Mouse (Mus musculus): Measurements from ENCODE around the gene Armc7. TPM values are rescaled to one million over a fixed set of nuclear protein-coding genes. Genes with fewer than 3 reads are reported as not detected.
A peak's percentile ranks its signal among the peaks of the same experiment; 100 is the strongest.

Armc7 gene
- polyA plus RNA-seq, 1 experiment: 11.6 TPM

DNA sequence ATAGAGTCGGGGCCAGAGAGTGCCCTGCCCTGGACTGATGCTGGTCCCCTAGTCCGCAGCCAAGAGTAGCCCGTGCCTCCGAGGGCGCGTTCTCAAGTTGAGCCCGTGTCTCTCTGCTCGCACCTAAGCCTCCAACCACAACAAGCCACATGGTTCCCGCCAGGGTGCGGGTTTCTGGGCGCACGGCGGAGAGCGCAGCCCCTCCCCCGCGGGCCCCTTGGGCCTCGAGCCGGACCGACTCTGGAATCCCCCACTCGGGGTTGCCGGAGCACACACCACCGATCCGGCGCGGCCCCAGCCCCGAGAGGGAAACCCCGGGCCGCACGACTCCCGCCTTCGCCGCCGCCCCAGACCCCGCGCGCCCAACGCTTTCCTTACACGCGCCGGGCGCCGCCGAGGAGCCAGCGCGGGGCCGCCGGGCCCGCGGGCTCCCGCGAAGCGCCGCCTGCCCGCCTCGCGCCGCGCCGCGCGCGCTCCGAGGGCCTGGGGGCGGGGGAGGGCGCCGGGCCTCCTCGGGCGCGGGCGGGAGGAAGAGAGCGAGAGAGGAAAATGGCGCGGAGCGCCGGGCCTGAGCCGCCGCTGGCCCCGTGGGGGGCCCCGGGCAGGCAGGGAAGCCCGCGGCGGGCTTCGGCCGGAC lies 60.1 kb downstream of the Armc7 start:
- peaks cover 3% of the 10 kb centered on the region for H3K4me1 ChIP-seq (ENCODE audit: control insufficient read depth, insufficient read depth, low read length)
- H3K4me3 ChIP-seq (replicated peaks; ENCODE audit: extremely low read depth, low read depth, low read length): peak overlapping the region; percentile 63
- WGBS: under 1% methylated on average over 79 of the region's 84 CpGs

DNA sequence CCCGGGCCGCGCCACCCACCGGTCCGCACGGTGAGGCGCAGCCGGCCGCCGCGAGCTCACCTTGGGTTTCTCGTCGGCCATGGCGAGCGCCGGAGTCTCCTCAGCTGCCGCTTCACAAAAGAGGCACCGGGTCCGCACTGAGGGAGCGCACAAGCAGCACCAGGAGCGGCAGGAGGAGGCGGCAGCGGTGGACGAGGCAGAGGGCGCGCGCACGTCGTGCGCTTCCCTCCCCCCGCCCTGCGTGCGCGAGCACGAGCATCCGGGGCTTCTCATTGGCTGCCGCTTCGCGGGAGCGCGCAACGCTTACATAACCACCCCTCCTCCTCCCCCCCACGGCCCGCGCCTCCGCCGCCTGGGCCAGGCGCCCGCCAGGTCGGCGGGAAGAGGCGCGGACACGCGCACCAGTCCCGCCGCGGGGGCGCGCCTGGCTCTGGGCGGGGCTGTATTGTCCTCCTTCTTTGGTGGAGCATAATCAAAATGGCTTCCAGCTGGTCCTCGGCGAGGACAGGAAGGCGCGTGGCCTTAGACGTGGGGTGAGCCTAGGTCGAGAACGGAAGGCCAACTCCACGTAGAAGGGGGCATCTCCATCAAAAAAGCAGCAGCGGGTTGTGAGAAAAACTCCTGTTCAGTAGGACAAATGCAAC lies 60.7 kb downstream of the Armc7 start, which contains the start of gene Sumo2:
Sumo2 (minus strand) TSS at position 239 of the 644 bp plus-strand sequence.
- TF ChIP-seq CTCF (IDR thresholded peaks at IDR 0.05; ENCODE audit: insufficient read depth, low read length): no peak
- peak; percentile 76; the same call in 1 of the 2 replicates for TF ChIP-seq POLR2A (IDR thresholded peaks at IDR 0.05; ENCODE audit: borderline replicate concordance, extremely low read depth, low read depth, low read length)
- peak; percentile 99 for DNase-seq
- peak within 1 kb of the TSS; percentile 63 for H3K4me3 ChIP-seq (replicated peaks; ENCODE audit: extremely low read depth, low read depth, low read length)
- under 1% methylated on average over 59 of the region's 70 CpGs for WGBS
- H3K4me1 ChIP-seq (ENCODE audit: control insufficient read depth, insufficient read depth, low read length): peaks cover 3% of the 10 kb centered on the region

More for the DNA sequence above, 60.1 kb downstream of the Armc7 start:
- peak; percentile 54 for DNase-seq
- no peak for TF ChIP-seq POLR2A (IDR thresholded peaks at IDR 0.05; ENCODE audit: borderline replicate concordance, extremely low read depth, low read depth, low read length)
- TF ChIP-seq CTCF (IDR thresholded peaks at IDR 0.05; ENCODE audit: insufficient read depth, low read length): no peak

DNA sequence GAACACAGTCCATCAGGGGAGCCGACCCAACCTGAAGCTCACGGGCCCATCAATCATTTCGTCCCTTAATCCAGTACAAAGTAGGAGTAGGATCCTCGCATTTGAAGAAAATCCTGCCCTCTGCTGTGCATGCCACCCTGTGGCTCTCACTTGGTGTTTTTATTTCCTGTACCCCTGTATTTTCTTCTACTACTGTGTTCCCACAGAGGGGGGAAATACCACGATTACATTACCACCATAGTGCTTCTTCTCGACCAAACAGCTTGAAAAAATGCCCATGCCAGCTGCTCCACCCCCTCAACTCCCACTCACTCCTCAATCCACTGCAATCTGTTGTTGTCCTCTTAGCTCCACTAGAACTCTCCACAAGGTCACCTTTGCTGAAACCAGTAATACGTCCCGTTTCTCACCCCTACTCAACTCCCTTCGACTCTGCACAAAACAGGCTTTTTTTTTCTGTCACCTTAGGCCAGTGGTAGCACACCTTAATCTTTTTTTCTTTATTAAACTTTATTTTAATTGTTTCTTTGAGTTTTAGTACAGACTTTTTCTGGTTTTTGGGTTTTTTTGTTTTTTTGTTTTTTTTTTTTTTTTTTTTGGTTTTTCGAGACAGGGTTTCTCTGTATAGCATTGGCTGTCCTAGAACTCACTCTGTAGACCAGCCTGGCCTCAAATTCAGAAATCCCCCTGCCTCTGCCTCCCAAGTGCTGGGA lies 61.5 kb downstream of the Armc7 start:
- no peak for TF ChIP-seq POLR2A (IDR thresholded peaks at IDR 0.05; ENCODE audit: borderline replicate concordance, extremely low read depth, low read depth, low read length)
- DNase-seq: no peak
- Histone ChIP-seq H3K4me1 (ENCODE audit: control insufficient read depth, insufficient read depth, low read length) (peaks cover 3% of the 10 kb centered on the region), H3K4me3 (replicated peaks; ENCODE audit: extremely low read depth, low read depth, low read length) (no peak overlapping the region)
- WGBS: 83% methylated on average over 10 of the region's 10 CpGs

DNA sequence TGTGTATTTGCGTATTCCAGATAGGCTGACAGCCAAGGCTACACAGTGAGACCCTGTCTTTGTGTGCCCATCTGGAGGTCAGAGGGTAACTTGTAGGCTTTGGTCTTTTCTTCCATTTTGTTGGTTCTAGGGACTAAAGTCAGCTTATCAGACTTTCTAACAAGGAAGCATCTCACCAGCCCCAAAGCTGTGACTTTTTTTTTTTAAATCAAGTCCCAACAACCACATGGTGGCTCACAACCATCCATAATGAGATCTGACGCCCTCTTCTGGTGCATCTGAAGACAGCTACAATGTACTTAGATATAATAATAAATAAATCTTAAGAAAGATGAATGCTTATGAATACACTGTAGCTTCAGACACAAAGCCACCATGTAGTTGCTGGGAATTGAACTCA lies 62.6 kb downstream of the Armc7 start:
- Histone ChIP-seq H3K4me1 (ENCODE audit: control insufficient read depth, insufficient read depth, low read length) (peaks cover 3% of the 10 kb centered on the region), H3K4me3 (replicated peaks; ENCODE audit: extremely low read depth, low read depth, low read length) (no peak overlapping the region)
- WGBS: 54% methylated on average over 2 of the region's 2 CpGs
- no peak for DNase-seq
- TF ChIP-seq POLR2A (IDR thresholded peaks at IDR 0.05; ENCODE audit: borderline replicate concordance, extremely low read depth, low read depth, low read length) (no peak), CTCF (IDR thresholded peaks at IDR 0.05; ENCODE audit: insufficient read depth, low read length) (no peak)

Other genes starting within 250 kb of the Armc7 start
- gene Grin2c, start 208.4 kb upstream of the Armc7 start, polyA plus RNA-seq (2012; rRNA removed): 4.8 and 6.5 TPM in 2 replicates
- gene Fdxr, start 198.6 kb upstream of the Armc7 start, polyA plus RNA-seq (2012; rRNA removed): 11.1 and 13.0 TPM in 2 replicates
- gene Fads6, start 178.0 kb upstream of the Armc7 start, polyA plus RNA-seq (2012; rRNA removed): 2.8 and 3.8 TPM in 2 replicates
- 8.3 TPM in 1 of 2 replicates, not detected in the other for gene Otop2, start 168.5 kb upstream of the Armc7 start, polyA plus RNA-seq (2012; rRNA removed)
- gene Ush1g, start 153.6 kb upstream of the Armc7 start, polyA plus RNA-seq (2012; rRNA removed): 0.11 and 0.17 TPM in 2 replicates
- gene Otop3, start 140.9 kb upstream of the Armc7 start, polyA plus RNA-seq (2012; rRNA removed): 0.05 and 7.8 TPM in 2 replicates
- 43.3 and 45.0 TPM in 2 replicates for gene Hid1, start 107.9 kb upstream of the Armc7 start, polyA plus RNA-seq (2012; rRNA removed)
- gene Cdr2l, start 93.8 kb upstream of the Armc7 start, polyA plus RNA-seq (2012; rRNA removed): 29.1 and 33.8 TPM in 2 replicates
- 52.3 and 80.8 TPM in 2 replicates for gene Mrpl58, start 71.9 kb upstream of the Armc7 start, polyA plus RNA-seq (2012; rRNA removed)
- gene Atp5h, start 55.7 kb upstream of the Armc7 start, polyA plus RNA-seq (2012; rRNA removed): 52.4 and 108 TPM in 2 replicates
- 33.3 and 36.6 TPM in 2 replicates for gene Kctd2, start 55.5 kb upstream of the Armc7 start, polyA plus RNA-seq (2012; rRNA removed)
- gene Trim80, start 35.1 kb upstream of the Armc7 start, polyA plus RNA-seq (2012; rRNA removed): 0.07 and 0.13 TPM in 2 replicates
- gene Slc16a5, start 13.2 kb upstream of the Armc7 start, polyA plus RNA-seq (2012; rRNA removed): 0.80 and 0.95 TPM in 2 replicates
- 47.1 and 54.9 TPM in 2 replicates for gene Nt5c, start 16.2 kb downstream of the Armc7 start, polyA plus RNA-seq (2012; rRNA removed)
- gene Jpt1, start 38.7 kb downstream of the Armc7 start, polyA plus RNA-seq (2012; rRNA removed): 114 and 147 TPM in 2 replicates
- 43.5 and 67.9 TPM in 2 replicates for gene Sumo2, start 60.6 kb downstream of the Armc7 start, polyA plus RNA-seq (2012; rRNA removed)
- gene Nup85, start 88.8 kb downstream of the Armc7 start, polyA plus RNA-seq (2012; rRNA removed): 32.8 and 41.8 TPM in 2 replicates
- gene Mrps7, start 128.3 kb downstream of the Armc7 start, polyA plus RNA-seq (2012; rRNA removed): 13.0 and 15.8 TPM in 2 replicates
- 28.9 and 40.4 TPM in 2 replicates for gene Gga3, start 128.4 kb downstream of the Armc7 start, polyA plus RNA-seq (2012; rRNA removed)
- gene Mif4gd, start 137.3 kb downstream of the Armc7 start, polyA plus RNA-seq (2012; rRNA removed): 82.0 and 108 TPM in 2 replicates
- gene Slc25a19, start 152.6 kb downstream of the Armc7 start, polyA plus RNA-seq (2012; rRNA removed): 38.4 and 45.9 TPM in 2 replicates
- gene Grb2, start 232.9 kb downstream of the Armc7 start, polyA plus RNA-seq (2012; rRNA removed): 38.3 and 46.6 TPM in 2 replicates